Mouse (Mus musculus) neural tube, embryonic 10.5 days (tissue): ENCODE measurements around the gene Hist1h4f.

ENCODE experiments used
- DNase-seq: peaks from one replicate; pipeline ENCODE4 v3.0.0-alpha.2; 2017; ENCODE audit warnings: low spot score; ENCODE audit errors: extremely low spot score

Hist1h4f gene

DNA sequence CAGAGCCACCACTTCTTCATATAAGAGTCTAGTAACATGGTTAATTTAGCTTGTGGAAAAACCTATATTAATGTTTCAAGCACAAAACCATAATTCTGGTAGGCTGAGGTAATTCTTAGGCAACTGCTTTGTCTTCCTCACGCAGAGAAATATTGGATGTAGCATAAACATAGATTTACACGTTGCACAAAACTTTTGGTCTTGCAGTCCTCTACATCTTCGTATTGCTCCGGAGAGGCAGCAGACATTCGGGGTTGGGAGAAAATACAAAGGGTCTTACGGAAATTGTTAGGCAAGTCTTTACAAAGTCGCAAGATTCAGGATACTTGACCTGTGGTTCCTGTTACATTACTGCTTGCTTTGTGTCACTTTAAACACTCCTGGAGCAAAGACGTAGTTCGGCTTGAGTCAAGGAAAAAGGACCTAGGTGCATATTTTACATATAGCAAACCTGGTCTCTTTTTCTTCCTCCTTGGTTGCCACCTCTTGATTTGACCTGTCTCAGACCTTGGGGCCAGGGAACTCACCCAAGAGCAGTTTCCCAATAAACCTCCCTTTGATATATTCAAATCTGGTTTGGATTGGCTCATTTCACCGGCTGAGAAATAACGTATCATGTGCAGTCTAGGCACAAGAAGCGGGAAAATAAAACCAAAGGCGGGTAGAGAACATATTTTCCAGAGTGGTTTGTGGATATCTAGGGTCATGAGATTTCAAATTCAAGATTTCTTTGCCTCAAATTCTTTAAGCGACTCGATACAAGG lies 16.9 kb downstream of the Hist1h4f start:
- no peak for DNase-seq

DNA sequence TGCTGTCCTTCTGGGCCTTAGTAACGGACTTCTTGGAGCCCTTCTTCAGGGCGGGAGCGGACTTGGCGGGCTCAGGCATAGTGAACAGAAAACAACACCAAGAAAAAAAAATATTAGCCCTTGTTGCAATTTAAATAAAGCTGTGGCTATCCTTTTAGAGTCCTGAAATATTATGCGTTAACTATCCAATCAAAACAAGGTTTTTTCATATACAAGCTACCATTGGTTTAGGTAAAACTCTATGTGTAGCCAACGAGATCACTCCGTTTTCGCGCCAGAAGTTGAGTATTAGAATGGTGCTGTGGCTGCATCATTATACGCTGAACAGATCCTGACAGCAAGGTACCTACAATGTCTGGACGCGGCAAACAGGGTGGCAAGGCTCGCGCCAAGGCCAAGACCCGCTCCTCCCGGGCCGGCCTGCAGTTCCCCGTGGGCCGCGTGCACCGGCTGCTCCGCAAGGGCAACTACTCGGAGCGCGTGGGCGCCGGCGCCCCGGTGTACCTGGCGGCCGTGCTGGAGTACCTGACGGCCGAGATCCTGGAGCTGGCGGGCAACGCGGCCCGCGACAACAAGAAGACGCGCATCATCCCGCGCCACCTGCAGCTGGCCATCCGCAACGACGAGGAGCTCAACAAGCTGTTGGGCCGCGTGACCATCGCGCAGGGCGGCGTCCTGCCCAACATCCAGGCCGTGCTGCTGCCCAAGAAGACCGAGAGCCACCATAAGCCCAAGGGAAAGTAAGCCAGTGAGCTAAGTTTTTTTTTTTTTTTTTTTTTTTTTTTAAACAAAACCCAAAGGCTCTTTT lies 17.7 kb downstream of the Hist1h4f start, which contains the start of gene Hist1h2af:
Gene Hist1h2af (plus strand): TSS at position 347 of the 808 bp plus-strand sequence.
- peak; percentile 79 for DNase-seq

GRCm38 (mm10) chr13:23532262-23533075 lies 19.0 kb downstream of the Hist1h4f start:
- peak; percentile 27 for DNase-seq

DNA sequence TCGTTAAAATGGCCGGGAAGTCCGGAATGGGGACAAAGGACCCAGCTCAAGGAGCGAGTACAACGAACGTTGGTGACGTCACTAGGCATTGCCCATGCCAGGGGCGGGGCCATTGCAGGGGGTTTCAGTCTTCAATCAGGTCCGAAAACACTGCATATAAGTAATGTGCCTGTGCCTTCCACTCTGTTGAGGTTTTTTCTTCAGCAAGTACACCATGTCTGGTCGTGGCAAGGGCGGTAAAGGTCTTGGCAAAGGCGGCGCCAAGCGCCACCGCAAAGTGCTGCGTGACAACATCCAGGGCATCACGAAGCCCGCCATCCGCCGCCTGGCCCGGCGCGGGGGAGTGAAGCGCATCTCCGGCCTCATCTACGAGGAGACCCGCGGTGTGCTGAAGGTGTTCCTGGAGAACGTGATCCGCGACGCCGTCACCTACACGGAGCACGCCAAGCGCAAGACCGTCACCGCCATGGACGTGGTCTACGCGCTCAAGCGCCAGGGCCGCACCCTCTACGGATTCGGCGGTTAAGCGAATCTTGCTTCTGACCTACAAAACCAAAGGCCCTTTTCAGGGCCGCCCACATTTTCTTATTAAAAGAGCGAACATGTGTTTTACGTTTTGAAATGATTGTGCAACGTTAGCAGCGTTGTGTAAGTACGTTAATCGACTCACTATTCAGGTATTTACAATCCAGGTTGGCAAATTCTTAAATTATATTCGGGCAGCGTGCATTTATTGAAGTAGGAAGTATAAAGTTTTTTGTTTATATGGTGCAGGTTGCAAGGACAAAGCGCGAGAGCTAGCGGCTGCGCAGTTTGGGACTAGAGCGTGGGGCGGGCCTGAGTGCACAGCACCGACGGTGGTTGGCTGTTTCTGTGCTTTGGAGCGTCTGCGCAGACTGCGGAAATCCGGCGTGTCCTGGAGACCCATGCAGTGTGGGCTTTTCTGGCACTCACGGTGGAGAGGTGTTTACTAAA lies 20.3 kb downstream of the Hist1h4f start, which contains the start of gene Hist1h4h:
Gene Hist1h4h (plus strand): TSS at position 150 of the 975 bp plus-strand sequence.
- DNase-seq: peak; percentile 98

- peak; percentile 63 for DNase-seq
Observed at GRCm38 (mm10) chr13:23530181-23530900, 21.1 kb downstream of the Hist1h4f start.

GRCm38 (mm10) chr13:23529480-23530165 lies 21.8 kb downstream of the Hist1h4f start:
- no peak for DNase-seq

- peak; percentile 39 for DNase-seq
Observed at GRCm38 (mm10) chr13:23529005-23529404, 22.4 kb downstream of the Hist1h4f start.

GRCm38 (mm10) chr13:23526312-23526711 lies 25.1 kb downstream of the Hist1h4f start:
- peak; percentile 96 for DNase-seq

DNA sequence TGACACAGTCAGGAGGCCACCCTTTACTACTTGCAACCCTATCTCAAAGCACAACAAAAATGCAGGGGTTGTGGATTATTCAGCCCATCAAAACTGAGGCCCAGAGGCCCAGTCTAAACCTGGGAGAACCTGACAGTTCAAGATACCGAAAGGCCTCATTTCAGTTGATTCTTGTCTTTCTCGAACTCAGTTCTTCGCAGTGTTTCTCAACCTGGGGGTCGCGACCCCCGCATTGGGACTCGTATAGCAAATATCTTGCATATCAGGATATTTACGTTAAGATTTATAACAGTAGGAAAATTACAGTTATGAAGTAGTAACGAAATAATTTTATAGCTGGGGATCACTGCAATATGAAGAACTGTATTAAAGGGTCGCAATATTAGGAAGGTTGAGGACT lies 25.5 kb downstream of the Hist1h4f start:
- peak; percentile 65 for DNase-seq

DNA sequence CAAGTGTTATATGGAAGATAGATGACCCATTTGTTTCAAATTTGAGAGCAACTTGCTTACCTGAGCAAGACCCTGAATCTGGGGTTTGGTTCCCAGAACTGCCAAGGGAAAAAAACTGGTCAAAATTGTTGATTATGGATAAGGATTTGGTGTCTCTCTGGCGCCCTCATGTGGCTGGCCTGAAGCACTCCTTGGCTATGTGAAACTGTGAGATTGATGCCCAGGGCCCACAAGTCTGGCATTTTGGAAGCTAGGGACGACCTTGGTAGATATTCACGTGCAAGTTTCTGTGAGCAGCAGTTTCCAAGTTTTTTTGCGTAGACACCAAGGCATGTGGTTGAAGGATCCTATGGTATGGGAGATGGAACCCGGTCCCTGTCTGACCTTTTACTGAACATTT lies 26.8 kb downstream of the Hist1h4f start:
- peak; percentile 87 for DNase-seq

DNA sequence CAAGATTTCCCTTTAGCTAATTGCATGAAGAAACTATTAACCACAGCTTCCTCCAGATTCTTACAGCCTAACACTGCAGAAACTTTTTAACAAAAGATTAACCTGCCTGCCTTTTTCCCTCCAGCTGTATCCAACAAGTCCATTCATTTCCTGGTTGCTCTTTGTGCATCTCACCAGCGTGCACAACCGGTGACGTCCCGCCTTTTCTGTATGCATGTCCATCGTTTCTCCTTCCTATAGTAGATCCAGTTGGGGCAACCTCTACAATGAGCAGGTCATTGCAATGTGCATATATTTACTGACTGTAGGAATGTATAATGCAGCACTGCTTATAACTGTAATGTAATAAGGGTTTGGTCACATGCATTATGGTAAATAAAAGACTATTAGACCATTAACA lies 27.5 kb downstream of the Hist1h4f start:
- no peak for DNase-seq

GRCm38 (mm10) chr13:23521703-23522102 lies 29.7 kb downstream of the Hist1h4f start:
- DNase-seq: peak; percentile 72

- DNase-seq: peak; percentile 75
Observed at GRCm38 (mm10) chr13:23519416-23519815, 32.0 kb downstream of the Hist1h4f start.

GRCm38 (mm10) chr13:23518885-23519284 lies 32.6 kb downstream of the Hist1h4f start:
- DNase-seq: peak; percentile 77

DNA sequence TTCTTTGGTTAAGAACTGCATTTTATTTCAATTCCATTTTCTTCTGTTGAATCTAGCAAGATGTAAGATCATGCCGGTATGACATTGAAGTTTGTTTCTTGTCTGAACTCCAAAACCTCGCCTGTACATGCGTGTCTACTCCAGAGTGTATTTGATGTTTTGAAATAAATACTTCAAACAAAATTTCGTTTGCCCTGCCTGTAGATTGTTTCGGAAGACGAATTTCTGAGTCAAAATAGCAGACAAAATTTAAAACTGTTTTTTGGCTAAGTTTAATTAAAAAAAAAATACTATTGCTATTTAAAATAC lies 33.2 kb downstream of the Hist1h4f start:
- DNase-seq: no peak

GRCm38 (mm10) chr13:23517603-23518294 lies 33.7 kb downstream of the Hist1h4f start:
- DNase-seq: peak; percentile 86

GRCm38 (mm10) chr13:23516822-23517602 lies 34.4 kb downstream of the Hist1h4f start:
- DNase-seq: peak; percentile 69
